Mouse (Mus musculus) left cerebral cortex, adult 8-10 months (tissue): ENCODE data around the gene Gm4187. TPM values are rescaled to one million over a fixed set of nuclear protein-coding genes. Genes with fewer than 3 reads are reported as not detected.
"Not testable (repeated sequence)": the region's sequence is repeated elsewhere in the genome, so short reads cannot be mapped to it uniquely, and the experiment has no call there.

Experiments
- DNase-seq, 2 experiments: peaks; one replicate each; pipeline ENCODE4 v3.0.0; 2022; ENCODE audit warnings: low spot score in 2 of 2
- total RNA-seq, 4 experiments: library from RNA; stranded (reverse); gene quantifications; 2 replicates each; pipeline ENCODE4 v1.2.4; 2022

Gene Gm4187
- total RNA-seq: not detected

DNA sequence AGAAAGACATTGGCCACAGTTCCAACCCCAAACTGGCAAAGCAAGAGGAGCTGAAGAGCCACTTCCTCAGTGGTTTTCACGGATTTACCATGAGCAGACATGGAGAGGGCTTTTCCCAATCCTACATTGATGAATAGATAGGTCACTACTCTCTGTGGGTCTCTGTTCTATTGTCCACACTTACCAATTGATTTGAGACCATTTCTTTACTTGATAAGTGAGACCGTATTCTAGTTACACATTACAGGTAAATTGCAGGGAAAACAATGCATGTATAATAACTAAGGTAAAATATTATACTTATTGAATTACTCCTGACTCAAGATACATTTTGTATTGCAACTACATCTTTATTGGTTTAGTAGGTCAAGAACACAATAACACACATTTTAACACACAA lies at the start of gene Gm4187:
TSS of gene Gm4187 (minus strand) at position 101 of the 400 bp plus-strand sequence.
- DNase-seq: not testable (repeated sequence)

DNA sequence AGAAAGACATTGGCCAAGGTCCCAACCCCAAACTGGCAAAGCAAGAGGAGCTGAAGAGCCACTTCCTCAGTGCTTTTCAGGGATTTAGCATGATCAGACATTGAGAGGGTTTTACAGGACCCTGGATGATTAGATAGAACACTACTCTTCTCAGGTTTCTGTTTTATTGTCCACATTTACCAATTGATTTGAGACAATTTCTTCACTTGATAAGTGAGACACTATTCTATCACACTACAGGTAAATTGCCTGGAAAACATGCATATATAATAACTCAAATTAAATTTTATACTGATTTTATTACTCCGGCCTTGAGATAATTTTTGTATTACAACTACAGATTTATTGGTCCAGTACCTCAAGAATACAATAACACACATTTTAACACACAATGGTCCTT lies 41.4 kb upstream of the Gm4187 start, which contains the start of gene Gm8660:
TSS of gene Gm8660 (minus strand) at position 101 of the 400 bp plus-strand sequence.
- DNase-seq: not testable (repeated sequence)

Other genes with a start within 250 kb of the Gm4187 start
- gene Gm16451, start 211.5 kb downstream of the Gm4187 start, total RNA-seq: not detected
- not detected for gene Gm10666, start 195.0 kb downstream of the Gm4187 start, total RNA-seq
- not detected for gene Vmn1r142, start 165.7 kb downstream of the Gm4187 start, total RNA-seq
- not detected for gene Vmn1r143, start 140.3 kb downstream of the Gm4187 start, total RNA-seq
- gene Gm8653, start 128.5 kb downstream of the Gm4187 start, total RNA-seq: not detected
- gene Gm8453, start 100.2 kb downstream of the Gm4187 start, total RNA-seq: not detected
- gene Gm8660, start 41.3 kb upstream of the Gm4187 start, total RNA-seq: not detected
- not detected for gene Vmn1r148, start 83.9 kb upstream of the Gm4187 start, total RNA-seq
- gene Vmn1r149, start 108.5 kb upstream of the Gm4187 start, total RNA-seq: not detected
- not detected for gene Gm10665, start 134.4 kb upstream of the Gm4187 start, total RNA-seq
- not detected for gene Vmn1r151, start 170.0 kb upstream of the Gm4187 start, total RNA-seq
- gene Vmn1r152, start 193.2 kb upstream of the Gm4187 start, total RNA-seq: not detected
- not detected for gene Gm8677, start 205.2 kb upstream of the Gm4187 start, total RNA-seq
- not detected for gene Gm4201, start 235.6 kb upstream of the Gm4187 start, total RNA-seq